Mouse (Mus musculus) testis, adult 2 months (tissue): ENCODE measurements around the gene Sptlc3. TPM values are rescaled to one million over a fixed set of nuclear protein-coding genes. Genes with fewer than 3 reads are reported as not detected.

Source experiments
- H3K27ac ChIP-seq: fragments of 200-500 bp; 2 replicates; pipeline ENCODE4 v1.5.1; 2012; ENCODE audit warnings: low read depth, low read length; ENCODE audit not compliant: control insufficient read depth, insufficient read depth
- H3K27me3 ChIP-seq: fragments of 200-500 bp; 2 replicates; pipeline ENCODE4 v1.6.1; 2012; ENCODE audit warnings: mild to moderate bottlenecking, low read length, moderate library complexity; ENCODE audit not compliant: control insufficient read depth, insufficient read depth
- H3K36me3 ChIP-seq: fragments of 200-500 bp; 2 replicates; pipeline ENCODE4 v1.6.1; 2012; ENCODE audit warnings: mild to moderate bottlenecking, low read length; ENCODE audit not compliant: control insufficient read depth, insufficient read depth
- H3K4me1 ChIP-seq: fragments of 200-500 bp; 2 replicates; pipeline ENCODE4 v1.6.1; 2012; ENCODE audit warnings: low read length; ENCODE audit not compliant: control insufficient read depth, insufficient read depth
- H3K4me3 ChIP-seq: fragments of 200-500 bp; 2 replicates; pipeline ENCODE4 v1.5.1; 2012; ENCODE audit warnings: low read depth, mild to moderate bottlenecking, low read length, moderate library complexity, mixed read lengths; ENCODE audit not compliant: control insufficient read depth
- CTCF ChIP-seq: fragments of 200-500 bp; IDR thresholded peaks from 2 replicates; pipeline ENCODE4 v1.5.1; 2012; ENCODE audit warnings: low read depth, mild to moderate bottlenecking, inconsistent platforms, low read length, moderate library complexity; ENCODE audit not compliant: control insufficient read depth, insufficient read depth, insufficient replicate concordance
- POLR2A ChIP-seq: fragments of 200-500 bp; IDR thresholded peaks from 2 replicates; pipeline ENCODE4 v1.6.1; 2012; ENCODE audit warnings: low read depth, mild to moderate bottlenecking, inconsistent platforms, low read length, moderate library complexity; ENCODE audit not compliant: control insufficient read depth
- polyA plus RNA-seq: library from polyadenylated mRNA; depleted of rRNA; stranded (reverse); fragments of >200 nt; gene quantifications from 2 replicates; pipeline ENCODE4 v1.2.3, GENCODE M21; 2012; rRNA removed

The Sptlc3 gene
- polyA plus RNA-seq, 1 experiment = not detected

- H3K27ac ChIP-seq = no peak within 1 kb of the TSS
Measured at GRCm38 (mm10) chr2:139677809-139678274, 184.1 kb downstream of the Sptlc3 start, which contains the start of gene Ism1. Ism1 (plus strand) TSS chr2:139678178.

GRCm38 (mm10) chr2:139678275-139679140, 184.8 kb downstream of the Sptlc3 start:
- H3K36me3 ChIP-seq = no peaks in the 10 kb centered on the region
- H3K4me3 ChIP-seq = peak overlapping the region; percentile 82
- no peak overlapping the region for H3K27ac ChIP-seq
- H3K4me1 ChIP-seq = peaks cover 19% of the 10 kb centered on the region
- TF ChIP-seq CTCF (no peak), POLR2A (no peak)
- peaks cover 5% of the 10 kb centered on the region; the same call in 1 of the 2 replicates for H3K27me3 ChIP-seq

More at GRCm38 (mm10) chr2:139677809-139678274, 184.1 kb downstream of the Sptlc3 start, which contains the start of gene Ism1:
- Histone ChIP-seq H3K27me3 (peaks cover 5% of the 10 kb centered on the region; the same call in 1 of the 2 replicates), H3K4me3 (peak within 1 kb of the TSS; percentile 82), H3K36me3 (no peaks in the 10 kb centered on the region), H3K4me1 (peaks cover 19% of the 10 kb centered on the region)
- no peak for TF ChIP-seq POLR2A
- no peak for TF ChIP-seq CTCF

GRCm38 (mm10) chr2:139682540-139682939, 188.8 kb downstream of the Sptlc3 start:
- Histone ChIP-seq H3K27me3 (peaks cover 5% of the 10 kb centered on the region; the same call in 1 of the 2 replicates), H3K4me1 (peaks cover 12% of the 10 kb centered on the region), H3K36me3 (no peaks in the 10 kb centered on the region), H3K27ac (no peak overlapping the region), H3K4me3 (no peak overlapping the region)
- no peak for TF ChIP-seq POLR2A
- no peak for TF ChIP-seq CTCF

Other genes with a start within 250 kb of the Sptlc3 start
- 0.15 and 0.41 TPM in 2 replicates for gene Ism1, start 184.3 kb downstream of the Sptlc3 start, polyA plus RNA-seq